8 mouse cellular contexts compared by ENCODE assay signal in the genomic region with DNA sequence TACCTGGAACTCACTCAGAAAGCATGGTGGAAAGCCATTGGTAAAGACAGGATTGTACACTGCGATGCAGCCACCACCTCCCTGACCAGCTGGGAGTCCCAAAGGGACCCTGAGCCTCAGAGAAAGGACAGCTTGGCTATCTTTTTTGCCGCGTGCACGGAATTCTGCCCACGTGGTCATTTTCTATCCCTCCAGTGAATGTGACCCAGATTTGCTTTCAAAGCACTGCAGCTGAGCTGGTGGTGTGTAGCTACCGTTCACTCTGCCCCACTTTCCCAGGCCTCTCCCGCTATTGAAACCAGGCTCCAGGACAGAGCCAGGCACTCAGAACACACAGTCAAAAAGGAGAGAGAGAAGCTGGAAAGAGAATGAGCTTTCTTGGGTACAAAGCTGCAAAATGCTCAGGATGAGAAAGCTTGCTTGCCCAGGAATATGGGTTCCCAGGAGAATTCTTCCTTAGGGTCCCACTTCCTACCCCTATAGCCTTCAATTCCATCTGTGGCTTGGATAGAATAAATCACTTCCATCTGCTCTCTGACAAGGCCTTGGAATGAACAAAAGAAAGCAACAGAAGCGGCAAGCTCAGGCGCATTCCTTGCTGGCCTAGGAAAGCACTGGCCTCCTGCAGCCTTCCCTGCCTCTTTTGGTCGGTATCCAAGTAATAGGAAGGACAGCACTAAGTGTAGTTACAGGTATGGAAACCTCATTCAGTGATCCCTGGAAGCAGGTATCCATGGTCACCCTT. TPM values are rescaled to one million over a fixed set of nuclear protein-coding genes. Genes with fewer than 3 reads are reported as not detected.
A peak's percentile ranks its signal among the peaks of the same experiment; 100 is the strongest.
DNase-seq lines count a peak whose midpoint lies in the region; ATAC-seq lines count a peak whose summit lies in the region.

No protein-coding gene starts in this region.

- no peak overlapping the region for H3K4me2 ChIP-seq in neural tube, embryonic 13.5 days

- DNase-seq in adrenal gland, adult (ENCODE audit: inconsistent age in 2 of 2, low spot score in 1 of 2): peak; percentile 34 to 70
- DNase-seq in adrenal gland, adult 18-20 months (ENCODE audit: low spot score in 2 of 2): no peak
- peak; percentile 23 for DNase-seq in lung, postnatal 10 days
- DNase-seq in lung, postnatal 14 days: no peak
- peak; percentile 30 to 45 for DNase-seq in kidney, postnatal 36 days
- no peak for DNase-seq in spleen, postnatal 10 days (ENCODE audit: low spot score in 2 of 2)
- DNase-seq in thymus, postnatal 25 days: no peak

- WGBS in neural tube, embryonic 13.5 days: 16% methylated on average over 10 of the region's 10 CpGs

- peak overlapping the region; percentile 73 for H3K27ac ChIP-seq in neural tube, embryonic 13.5 days (replicated peaks)

- peaks cover 41% of the 10 kb centered on the region for H3K4me1 ChIP-seq in neural tube, embryonic 13.5 days (replicated peaks)

- ATAC-seq in neural tube, embryonic 13.5 days (ENCODE audit: low read depth): peak; percentile 51

- no peaks in the 10 kb centered on the region for H3K27me3 ChIP-seq in neural tube, embryonic 13.5 days

- H3K36me3 ChIP-seq in neural tube, embryonic 13.5 days: peaks cover 51% of the 10 kb centered on the region

- no peak overlapping the region for H3K4me3 ChIP-seq in neural tube, embryonic 13.5 days

- peak overlapping the region; percentile 47 for H3K9ac ChIP-seq in neural tube, embryonic 13.5 days

- H3K9me3 ChIP-seq in neural tube, embryonic 13.5 days: no peaks in the 10 kb centered on the region

RNA-seq across cellular contexts. Expression of a gene that starts 6.9 kb away (rescaled TPM):
- 100 to 1,000 TPM; 108 to 123 TPM for total RNA-seq in adrenal gland, adult 18-20 months (2021)
- 57.7 and 59.3 TPM in 2 replicates for polyA plus RNA-seq in neural tube, embryonic 13.5 days (2015; fragmentation: Nextera tagmentation; extraction: Ambion mirVana)

RNA-seq across cellular contexts. Expression of a gene that starts 40.8 kb away (rescaled TPM):
- 100 to 1,000 TPM; 244 to 304 TPM for total RNA-seq in adrenal gland, adult 18-20 months (2021)
- polyA plus RNA-seq in neural tube, embryonic 13.5 days (2015; fragmentation: Nextera tagmentation; extraction: Ambion mirVana): 469 and 474 TPM in 2 replicates

Comparison
In these comparisons a context has a peak if more than half of its experiments do, and no peak if none do; other contexts are left out.
1. DNase-seq: peak in adrenal gland, adult (2 of 2), lung, postnatal 10 days (single experiment) and kidney, postnatal 36 days (2 of 2); none in adrenal gland, adult 18-20 months (0 of 2), lung, postnatal 14 days (single experiment), spleen, postnatal 10 days (0 of 2) and thymus, postnatal 25 days (single experiment).